Mouse (Mus musculus) bone marrow macrophage, adult 2 months (primary cell): Measurements from ENCODE around the gene B9d1. TPM values are rescaled to one million over a fixed set of nuclear protein-coding genes. Genes with fewer than 3 reads are reported as not detected.

ENCODE experiments used
- H3K27ac ChIP-seq: 2 replicates; pipeline ENCODE4 v1.5.1; 2012; ENCODE audit warnings: low read depth, low read length; ENCODE audit not compliant: insufficient read depth
- H3K4me1 ChIP-seq: 2 replicates; pipeline ENCODE4 v1.6.1; 2012; ENCODE audit warnings: low read length; ENCODE audit not compliant: control insufficient read depth, insufficient read depth
- H3K4me3 ChIP-seq: 2 replicates; pipeline ENCODE4 v1.5.1; 2012; ENCODE audit warnings: mild to moderate bottlenecking, low read length, moderate library complexity; ENCODE audit not compliant: insufficient read depth
- CTCF ChIP-seq: IDR thresholded peaks from 2 replicates; pipeline ENCODE4 v1.5.1; 2012; ENCODE audit warnings: low read depth, mild to moderate bottlenecking, low read length, moderate library complexity
- POLR2A ChIP-seq: IDR thresholded peaks from 2 replicates; pipeline ENCODE4 v1.6.1; 2012; ENCODE audit warnings: mild to moderate bottlenecking, low read depth, low read length, borderline replicate concordance
- polyA plus RNA-seq: library from polyadenylated mRNA; stranded (reverse); fragments of >200 nt; gene quantifications from 2 replicates; pipeline ENCODE4 v1.2.4, GENCODE M21; 2012; ENCODE audit not compliant: missing spikeins, insufficient read depth, insufficient read length

The B9d1 gene
- polyA plus RNA-seq, 1 experiment: not detected

DNA sequence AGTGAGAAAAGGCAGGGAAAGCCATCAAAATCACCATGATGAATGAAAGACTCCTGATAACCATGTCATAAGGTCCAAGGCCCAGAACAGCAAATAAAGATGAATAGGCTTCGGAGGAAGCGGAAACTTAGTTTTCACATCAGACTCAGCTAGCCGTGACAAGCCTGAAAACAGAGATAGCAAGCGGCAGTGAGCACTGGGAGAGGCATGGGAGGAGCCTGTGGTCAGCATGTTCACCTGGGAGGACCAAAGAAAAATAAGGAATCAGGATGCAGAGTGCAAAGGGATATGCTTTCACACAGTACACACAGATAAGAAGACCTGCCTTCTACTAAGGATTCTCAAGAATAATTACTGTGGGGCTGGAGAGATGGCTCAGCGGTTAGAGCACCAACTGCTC, 54.6 kb downstream of the B9d1 start:
- no peak overlapping the region for H3K4me3 ChIP-seq
- H3K27ac ChIP-seq: no peak overlapping the region
- TF ChIP-seq CTCF (no peak), POLR2A (no peak)
- H3K4me1 ChIP-seq: peaks cover 27% of the 10 kb centered on the region

- 0 out of 2 replicates have a peak overlapping the region, but pooled peaks have one; percentile 26 for H3K27ac ChIP-seq
- no peak overlapping the region for H3K4me3 ChIP-seq
- TF ChIP-seq CTCF: no peak
- no peak for TF ChIP-seq POLR2A
- peaks cover 49% of the 10 kb centered on the region for H3K4me1 ChIP-seq
Measured at GRCm38 (mm10) chr11:61562421-61562820, 57.5 kb downstream of the B9d1 start.

Other genes starting within 250 kb of the B9d1 start
- 57.6 and 59.0 TPM in 2 replicates for gene Aldh3a2, start 237.7 kb upstream of the B9d1 start, polyA plus RNA-seq
- not detected in 2 replicates for gene Slc47a2, start 162.3 kb upstream of the B9d1 start, polyA plus RNA-seq
- gene Slc47a1, start 126.8 kb upstream of the B9d1 start, polyA plus RNA-seq: not detected in 2 replicates
- not detected in 2 replicates for gene Rnf112, start 51.0 kb upstream of the B9d1 start, polyA plus RNA-seq
- gene Mfap4, start 19.7 kb upstream of the B9d1 start, polyA plus RNA-seq: not detected in 2 replicates
- gene Mapk7, start 10.7 kb upstream of the B9d1 start, polyA plus RNA-seq: 25.9 and 27.2 TPM in 2 replicates
- 3.1 and 3.2 TPM in 2 replicates for gene Epn2, start 74.5 kb downstream of the B9d1 start, polyA plus RNA-seq
- gene Grap, start 148.1 kb downstream of the B9d1 start, polyA plus RNA-seq: 3.1 and 4.0 TPM in 2 replicates
- gene Fam83g, start 178.9 kb downstream of the B9d1 start, polyA plus RNA-seq: not detected in 2 replicates
- not detected in 2 replicates for gene Slc5a10, start 215.7 kb downstream of the B9d1 start, polyA plus RNA-seq